Mouse (Mus musculus) cerebellum, postnatal 14 days (tissue): ENCODE results near the gene Tob1.
A peak's percentile ranks its signal among the peaks of the same experiment; 100 is the strongest.

Experiments
- DNase-seq, 2 experiments: peaks; one replicate each; pipeline ENCODE4 v3.0.0; 2021; ENCODE audit warnings: mixed read lengths in 2 of 2

Tob1 gene

DNA sequence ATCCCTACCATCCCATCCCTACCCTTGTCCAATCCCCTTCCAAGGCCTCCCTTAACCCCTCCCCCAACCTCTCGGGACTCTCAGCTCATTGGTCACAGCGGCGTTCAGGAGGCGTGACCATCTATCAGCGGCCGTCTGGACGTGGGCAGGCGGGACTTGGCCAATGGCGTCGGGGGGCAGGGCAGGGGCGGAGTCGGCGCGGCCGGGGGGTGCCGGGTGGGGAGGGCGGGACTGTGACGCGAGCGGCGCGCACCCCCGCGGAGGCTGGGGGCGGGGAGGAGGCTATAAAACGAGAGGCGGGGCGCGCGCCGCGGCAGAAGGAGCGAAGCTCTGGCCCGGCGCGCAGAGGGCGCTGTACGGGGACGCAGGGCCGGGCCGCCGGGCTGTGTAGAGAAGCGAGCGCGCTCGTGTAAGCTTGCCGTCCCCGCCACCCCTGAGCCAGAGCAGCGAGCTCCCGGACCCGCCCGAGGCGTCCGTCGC, at the start of gene Tob1:
Gene Tob1 (plus strand): TSS at position 331 of the 480 bp plus-strand sequence.
- DNase-seq = peak; percentile 99

DNA sequence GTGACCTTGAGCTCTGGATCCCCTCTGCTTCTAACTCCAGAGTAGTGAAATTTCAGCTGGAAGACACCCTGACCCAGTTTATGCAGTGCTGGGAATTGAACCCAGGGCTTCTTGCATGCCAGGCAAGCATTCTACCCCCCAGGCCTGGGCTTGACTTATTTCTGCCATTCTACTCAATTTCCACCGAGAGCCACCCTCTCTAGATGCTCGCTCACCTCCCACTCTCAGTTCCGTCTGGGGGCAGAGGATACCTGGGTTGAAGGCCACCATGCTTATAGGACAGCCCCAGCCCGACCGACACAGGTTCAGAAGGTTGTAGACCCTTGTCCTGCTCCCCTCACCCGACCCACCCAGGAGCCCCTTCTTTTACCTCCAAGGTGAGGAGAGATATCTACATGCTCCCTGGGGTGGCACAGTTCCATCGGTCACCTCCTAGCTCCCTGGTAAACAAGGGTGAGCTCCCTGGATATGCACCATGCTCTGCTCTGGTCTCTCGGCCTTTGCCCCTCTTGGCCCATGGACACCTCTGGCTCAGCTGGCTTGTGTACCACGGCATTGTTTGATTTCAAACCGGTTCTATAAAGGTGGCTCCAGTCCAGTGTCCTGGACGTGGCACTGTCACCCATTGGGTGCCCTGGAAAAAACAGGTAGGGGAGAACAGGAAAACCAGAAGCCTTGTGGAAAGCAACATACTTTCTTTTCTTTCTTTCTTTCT, 49.2 kb upstream of the Tob1 start:
- peak in 1 of 2 experiments; percentile 35 for DNase-seq

DNA sequence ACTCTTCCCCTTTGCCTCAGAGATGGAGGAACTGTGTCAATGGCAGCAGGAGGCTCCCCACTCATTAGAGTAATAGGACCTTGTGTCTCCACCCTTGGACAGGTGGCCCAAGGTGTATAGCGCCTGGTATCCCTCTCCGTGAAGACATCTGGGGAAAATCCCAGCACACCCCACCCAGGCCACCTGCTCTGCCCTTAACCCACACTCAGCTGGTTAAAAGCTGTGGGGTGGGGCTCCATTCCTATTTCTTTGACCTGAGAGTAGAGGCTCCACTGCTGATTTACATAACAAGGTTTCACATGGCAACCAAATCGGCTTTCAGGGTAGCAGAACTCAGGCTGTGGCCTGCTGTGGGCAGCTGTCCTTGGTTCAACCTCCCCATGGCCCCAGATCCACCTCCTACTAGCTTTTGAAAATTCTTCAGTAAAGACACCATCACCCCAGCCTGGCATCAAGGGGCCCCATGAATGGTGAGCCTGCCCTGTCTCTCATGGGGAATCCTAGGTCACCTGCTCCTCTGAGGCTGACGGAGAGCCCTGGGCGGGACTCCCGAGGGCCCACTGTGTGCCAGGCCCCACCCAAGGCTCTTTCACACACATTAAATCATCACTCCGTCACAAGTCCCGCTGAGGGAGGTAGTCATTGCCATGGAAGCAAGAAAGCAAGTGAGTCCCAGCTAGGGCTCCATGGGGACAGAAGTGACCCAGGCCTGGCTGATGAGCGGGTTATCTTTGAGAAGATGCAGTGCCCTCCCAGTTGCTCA, 48.1 kb upstream of the Tob1 start:
- DNase-seq = no peak

GRCm38 (mm10) chr11:94165745-94166144, 45.5 kb upstream of the Tob1 start:
- no peak for DNase-seq

- peak; percentile 42 to 58 for DNase-seq
Measured at GRCm38 (mm10) chr11:94168238-94168637, 43.0 kb upstream of the Tob1 start.

- no peak for DNase-seq
Measured at GRCm38 (mm10) chr11:94169596-94169995, 41.7 kb upstream of the Tob1 start.

GRCm38 (mm10) chr11:94171691-94172090, 39.6 kb upstream of the Tob1 start:
- DNase-seq = peak; percentile 34 to 43

GRCm38 (mm10) chr11:94172186-94172585, 39.1 kb upstream of the Tob1 start:
- no peak for DNase-seq

DNA sequence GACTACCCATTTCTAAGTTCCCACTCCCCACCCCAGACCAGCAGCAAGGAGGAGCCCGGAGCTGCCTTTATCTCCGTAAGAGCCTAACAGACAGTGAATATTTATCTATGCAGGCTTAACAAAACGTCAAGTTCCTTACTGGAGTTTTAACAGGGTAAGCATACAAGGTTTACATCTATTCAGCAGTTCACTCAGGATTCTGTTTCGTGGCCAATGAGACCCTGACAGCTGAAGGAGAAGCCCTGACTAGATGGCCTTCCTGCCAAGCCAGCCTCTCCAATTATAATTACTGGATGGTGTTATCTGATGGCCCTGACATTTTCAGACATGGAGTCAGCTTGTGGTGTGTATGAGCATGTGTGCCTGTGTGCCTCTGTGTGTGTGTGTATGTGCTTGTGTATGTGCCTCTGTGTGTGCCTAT, 37.5 kb upstream of the Tob1 start:
- no peak for DNase-seq

- DNase-seq = no peak
Measured at GRCm38 (mm10) chr11:94175288-94175687, 36.0 kb upstream of the Tob1 start.

DNA sequence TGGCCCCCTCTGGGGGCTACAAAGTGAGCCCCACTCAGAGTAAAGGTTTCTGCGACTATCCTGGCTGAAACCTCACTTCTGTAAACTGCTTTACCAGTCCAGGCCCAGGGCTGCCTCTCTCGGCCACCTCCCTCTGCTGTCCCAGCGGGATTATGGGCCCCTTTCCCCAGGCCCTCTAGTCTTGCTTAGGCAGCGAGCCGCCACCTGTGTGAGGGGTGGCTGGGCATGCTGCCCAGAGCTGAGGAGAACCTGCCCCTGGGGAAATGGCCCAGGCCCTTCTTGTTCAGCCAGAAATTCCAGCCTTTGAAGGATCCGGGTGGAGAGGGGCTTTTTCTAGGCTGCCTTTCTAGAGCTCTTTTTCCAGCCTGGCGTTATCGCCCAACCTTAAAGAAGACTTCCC, 35.6 kb upstream of the Tob1 start:
- no peak for DNase-seq

DNA sequence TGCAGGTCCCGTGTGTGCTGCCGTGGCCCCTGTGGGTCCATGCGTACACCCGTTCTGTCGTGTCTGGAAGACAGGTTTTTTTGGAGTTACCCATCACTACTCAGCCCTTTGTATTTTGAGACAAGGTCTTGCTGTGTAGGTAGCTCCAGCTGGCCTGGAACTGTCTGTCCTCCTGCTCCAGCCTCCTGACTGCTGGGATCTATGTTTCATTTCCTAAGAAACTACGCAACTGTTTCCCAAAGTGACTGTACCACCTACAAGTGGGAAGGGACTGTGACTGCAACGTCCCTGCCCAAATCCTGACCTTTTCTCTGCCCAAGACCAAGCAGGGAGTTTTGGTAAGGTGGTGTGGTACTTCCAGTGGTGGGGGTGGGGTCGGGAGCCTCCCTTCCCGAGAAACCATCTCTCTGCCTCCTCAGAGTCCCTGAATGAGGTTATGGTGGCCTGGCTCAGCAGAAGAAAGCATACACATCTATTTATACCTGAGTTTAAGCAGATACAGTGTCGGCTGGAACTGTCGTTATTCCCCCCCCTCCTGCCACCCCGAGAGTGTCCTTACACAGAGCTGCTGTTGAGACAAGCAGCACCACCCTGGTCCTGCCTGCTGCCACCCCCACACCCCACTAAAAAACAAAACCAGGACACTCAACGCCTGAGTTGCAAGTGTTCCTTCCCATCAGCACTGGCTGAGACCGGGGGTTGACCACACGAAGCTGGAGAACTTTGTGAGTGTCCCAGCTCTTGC, 33.2 kb upstream of the Tob1 start:
- no peak for DNase-seq

GRCm38 (mm10) chr11:94179768-94180167, 31.5 kb upstream of the Tob1 start:
- DNase-seq = no peak

DNA sequence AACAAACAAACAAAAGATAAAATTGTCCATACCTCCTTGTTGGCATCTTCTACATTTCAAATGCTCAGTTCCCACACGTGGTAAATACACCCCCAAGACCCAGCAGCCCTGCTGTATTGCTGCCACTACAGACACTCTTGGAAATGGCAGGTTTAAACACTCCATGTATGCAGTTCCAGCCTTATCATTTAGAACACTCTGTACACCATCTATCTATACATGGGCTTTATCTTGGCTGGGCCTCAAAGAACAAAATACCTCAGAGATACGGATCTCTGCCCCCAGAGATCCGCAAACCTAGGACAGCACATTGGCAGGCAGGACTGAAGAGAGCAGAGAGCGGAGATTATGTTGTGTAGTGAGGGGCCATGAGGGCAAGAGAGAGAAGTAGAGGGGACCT, 31.1 kb upstream of the Tob1 start:
- DNase-seq = no peak

DNA sequence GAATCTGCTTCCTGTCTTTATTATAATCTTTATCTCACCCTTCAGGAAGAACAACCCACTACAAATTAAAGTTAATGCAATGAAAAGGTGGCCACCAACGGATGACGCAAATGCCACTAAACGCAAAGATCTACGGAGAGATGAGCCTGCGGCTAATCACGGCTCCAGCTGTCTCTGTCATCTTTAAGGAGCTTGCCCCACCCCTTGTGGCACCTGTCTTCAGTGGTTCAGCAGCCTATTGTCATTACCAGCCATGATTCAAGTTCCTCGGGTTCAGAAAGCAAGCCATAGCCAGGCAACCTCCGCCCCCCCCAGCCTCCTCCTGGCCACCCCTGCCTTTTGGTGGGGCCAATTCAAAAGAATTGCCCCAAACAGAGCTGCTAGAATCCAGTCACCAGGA, 29.6 kb upstream of the Tob1 start:
- DNase-seq = no peak

DNA sequence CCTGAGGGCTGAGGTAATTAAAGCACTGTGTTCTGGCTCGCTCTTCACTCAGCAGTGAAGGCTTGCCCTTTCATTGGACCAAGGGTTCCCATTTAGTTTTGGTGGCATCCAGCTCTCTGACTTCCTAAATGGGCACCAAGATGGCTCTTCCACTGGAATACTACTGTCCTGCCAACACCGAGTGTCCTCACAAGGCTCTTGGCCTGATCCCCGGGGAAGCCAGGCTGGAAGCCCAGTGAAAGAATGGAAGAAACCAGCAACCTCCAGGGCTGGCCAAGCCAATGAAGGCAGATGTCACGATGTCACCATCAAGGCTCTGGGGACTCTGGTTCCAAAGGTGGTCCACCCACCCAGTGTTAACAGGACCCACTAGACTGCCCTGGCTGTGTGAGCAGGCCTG, 28.5 kb upstream of the Tob1 start:
- DNase-seq = no peak

DNA sequence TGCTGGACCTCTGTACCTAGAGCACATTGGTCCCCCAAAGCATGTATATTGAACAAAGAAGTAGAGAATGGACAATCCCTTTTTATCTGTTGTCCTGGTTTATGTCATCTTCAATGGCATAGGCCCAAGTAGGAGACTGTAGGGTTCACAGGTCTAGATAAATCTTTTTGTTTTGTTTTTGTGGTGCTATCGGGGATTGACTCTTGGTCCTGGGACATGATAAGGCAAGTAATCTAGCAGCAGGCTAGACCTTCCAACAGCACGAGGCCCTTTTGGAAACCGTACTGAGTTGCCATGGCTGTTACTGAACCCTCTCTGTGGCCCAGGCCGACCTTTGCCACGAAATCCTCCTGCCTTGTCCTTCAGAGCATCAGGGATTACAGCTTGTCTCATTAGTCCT, 28.1 kb upstream of the Tob1 start:
- DNase-seq = no peak

DNA sequence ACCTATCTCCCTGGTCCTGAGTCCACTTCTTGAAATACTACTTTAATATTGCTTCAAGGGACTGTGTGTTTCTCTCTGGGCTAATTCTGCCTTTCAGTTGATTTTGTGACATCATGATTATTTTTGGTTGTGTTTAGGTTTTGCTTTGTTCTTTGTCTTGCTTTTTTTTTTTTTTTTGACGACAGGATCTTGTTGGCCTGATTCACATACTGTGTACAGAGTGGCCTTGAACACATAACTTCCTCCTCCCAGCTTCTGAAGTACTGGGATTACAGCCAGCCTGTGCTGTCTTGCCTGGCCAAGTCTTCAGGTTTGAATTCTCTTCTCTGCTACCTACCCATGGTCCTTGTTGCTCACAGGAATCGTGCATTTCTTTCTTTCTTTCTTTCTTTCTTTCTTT, 27.6 kb upstream of the Tob1 start:
- no peak for DNase-seq

GRCm38 (mm10) chr11:94189579-94189978, 21.7 kb upstream of the Tob1 start:
- DNase-seq = no peak

- DNase-seq = no peak
Measured at GRCm38 (mm10) chr11:94190665-94191064, 20.6 kb upstream of the Tob1 start.

GRCm38 (mm10) chr11:94193109-94193508, 18.1 kb upstream of the Tob1 start:
- DNase-seq = peak in 1 of 2 experiments; percentile 32

- no peak for DNase-seq
Measured at GRCm38 (mm10) chr11:94196311-94196710, 14.9 kb upstream of the Tob1 start.

- no peak for DNase-seq
Measured at GRCm38 (mm10) chr11:94198405-94199146, 12.7 kb upstream of the Tob1 start.
